Mouse (Mus musculus): ENCODE measurements around the gene Drg1.

Drg1 gene

GRCm38 (mm10) chr11:3266079-3266685 lies at the start of gene Drg1:
TSS of gene Drg1 (minus strand) at chr11:3266415.
- in situ Hi-C loops (cut with MboI), result loop anchor here (25.0 kb wide), 1 partner anchor 396 kb away; no protein-coding TSS in a partner anchor

- in situ Hi-C loops (cut with MboI), result no loop called here
Measured at GRCm38 (mm10) chr11:3314148-3314547, 47.9 kb upstream of the Drg1 start.

GRCm38 (mm10) chr11:3313294-3313693 lies 47.1 kb upstream of the Drg1 start:
- in situ Hi-C loops (cut with MboI), result no loop called here

GRCm38 (mm10) chr11:3311586-3312347 lies 45.6 kb upstream of the Drg1 start:
- in situ Hi-C loops (cut with MboI), result no loop called here

- in situ Hi-C loops (cut with MboI), result no loop called here
Measured at GRCm38 (mm10) chr11:3310789-3311585, 44.8 kb upstream of the Drg1 start.

GRCm38 (mm10) chr11:3309884-3310283 lies 43.7 kb upstream of the Drg1 start:
- in situ Hi-C loops (cut with MboI), result no loop called here

GRCm38 (mm10) chr11:3307875-3308274 lies 41.7 kb upstream of the Drg1 start:
- in situ Hi-C loops (cut with MboI), result no loop called here

GRCm38 (mm10) chr11:3305821-3306220 lies 39.6 kb upstream of the Drg1 start:
- in situ Hi-C loops (cut with MboI), result no loop called here

- in situ Hi-C loops (cut with MboI), result no loop called here
Measured at GRCm38 (mm10) chr11:3302792-3303191, 36.6 kb upstream of the Drg1 start.

- in situ Hi-C loops (cut with MboI), result no loop called here
Measured at GRCm38 (mm10) chr11:3302385-3302784, 36.2 kb upstream of the Drg1 start.

- in situ Hi-C loops (cut with MboI), result no loop called here
Measured at GRCm38 (mm10) chr11:3301075-3301474, 34.9 kb upstream of the Drg1 start.

GRCm38 (mm10) chr11:3298813-3299185 lies 32.6 kb upstream of the Drg1 start:
- in situ Hi-C loops (cut with MboI), result no loop called here

DNA sequence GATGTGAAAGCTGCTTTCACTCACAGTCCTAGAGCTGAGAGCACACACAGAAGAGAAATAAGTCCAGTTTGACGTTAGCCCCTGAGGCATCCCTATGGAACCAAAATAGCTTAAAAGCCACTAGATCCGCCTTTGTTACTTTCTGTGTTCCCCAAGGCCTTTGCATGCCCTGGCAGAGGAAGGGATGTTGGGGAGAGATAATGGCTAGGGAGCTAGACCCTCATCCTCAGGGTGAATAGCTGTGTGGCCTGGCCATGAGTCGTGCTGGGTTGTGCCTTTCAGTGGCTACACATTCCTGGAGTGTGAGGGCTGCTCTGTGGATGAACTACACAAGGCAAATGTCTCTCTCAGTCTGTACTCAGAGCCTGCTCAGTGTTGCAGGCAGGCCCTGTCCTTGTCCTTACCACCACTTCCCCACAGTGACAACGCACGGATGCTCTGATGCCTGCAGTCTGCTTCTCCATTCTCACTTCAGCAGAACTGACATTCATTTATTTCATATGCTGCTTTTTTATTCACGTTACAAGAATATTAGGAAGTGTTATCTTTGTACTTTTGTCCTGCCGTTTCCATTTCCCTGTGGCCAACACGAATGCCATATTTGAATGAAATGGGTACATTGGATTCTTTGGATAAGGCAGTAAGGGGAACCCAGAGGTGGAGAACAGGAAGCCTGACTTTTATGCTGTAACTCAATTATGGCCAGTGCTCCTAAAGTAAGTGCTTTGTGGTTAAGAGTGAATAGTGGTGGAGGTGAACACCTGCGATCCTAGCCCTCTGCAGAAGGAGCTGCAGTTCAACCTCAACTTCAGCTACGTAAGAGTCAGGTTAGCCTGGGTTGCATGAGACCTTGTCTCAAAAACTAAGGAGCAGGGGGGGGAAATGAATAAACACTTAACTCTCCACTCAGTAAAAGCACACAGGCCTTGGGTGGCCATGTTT lies 31.9 kb upstream of the Drg1 start:
- in situ Hi-C loops (cut with MboI), result no loop called here

- in situ Hi-C loops (cut with MboI), result no loop called here
Measured at GRCm38 (mm10) chr11:3296056-3296455, 29.8 kb upstream of the Drg1 start.

DNA sequence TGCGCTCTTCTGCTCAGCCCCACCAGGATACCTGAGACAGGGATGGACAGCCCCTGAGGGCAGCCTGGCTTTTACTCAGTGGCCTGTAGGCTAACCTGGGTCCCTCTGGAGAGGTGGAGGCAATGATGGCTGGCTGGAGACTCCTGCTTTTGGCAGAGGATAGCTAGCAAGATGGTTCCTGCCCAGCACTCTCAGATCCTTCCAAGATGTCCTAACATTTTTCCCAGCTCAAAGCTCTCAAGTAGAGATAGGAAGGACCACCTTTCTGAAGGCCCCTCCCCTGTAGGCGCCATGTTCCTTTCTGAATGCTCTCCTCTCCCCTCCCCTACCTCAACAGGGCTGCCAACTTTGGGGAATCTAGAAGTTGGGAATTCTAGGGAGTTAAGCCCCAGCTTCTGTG lies 28.4 kb upstream of the Drg1 start:
- in situ Hi-C loops (cut with MboI), result loop anchor here (5.0 kb wide), 1 partner anchor 38 kb away; the partner anchor contains the start of gene Pik3ip1

- in situ Hi-C loops (cut with MboI), result loop anchor here (5.0 kb wide), 1 partner anchor 39 kb away; the partner anchor contains the start of gene Pik3ip1
Measured at GRCm38 (mm10) chr11:3293361-3293760, 27.1 kb upstream of the Drg1 start.

DNA sequence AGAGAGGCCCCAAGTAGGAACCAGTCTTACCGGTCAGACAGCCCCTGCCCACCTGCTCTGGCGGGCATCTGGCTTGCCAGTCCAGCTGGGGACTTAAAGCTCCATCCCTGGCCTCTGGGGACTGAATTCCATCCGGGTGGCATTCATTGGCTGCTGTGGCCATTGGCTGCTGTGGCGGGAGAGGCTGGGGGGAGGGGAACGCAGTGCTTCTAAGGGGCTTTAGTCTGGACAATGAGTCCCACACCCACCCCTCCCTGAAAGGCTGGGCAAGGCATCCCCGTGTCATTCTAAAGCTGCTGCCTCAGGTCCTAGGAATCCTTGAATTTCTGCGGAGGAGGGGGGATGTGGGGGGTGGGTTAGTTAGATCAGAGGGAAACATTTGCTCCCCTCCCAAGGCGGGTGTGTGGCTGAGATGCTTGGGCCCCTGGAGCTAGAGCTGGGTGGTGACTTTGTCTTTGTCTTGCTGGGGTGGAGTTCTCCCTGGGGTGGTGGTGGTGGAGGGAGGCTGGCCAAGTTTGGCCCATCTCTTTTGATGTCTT lies 26.6 kb upstream of the Drg1 start:
- in situ Hi-C loops (cut with MboI), result loop anchor here (5.0 kb wide), 1 partner anchor 40 kb away; the partner anchor contains the start of gene Pik3ip1

DNA sequence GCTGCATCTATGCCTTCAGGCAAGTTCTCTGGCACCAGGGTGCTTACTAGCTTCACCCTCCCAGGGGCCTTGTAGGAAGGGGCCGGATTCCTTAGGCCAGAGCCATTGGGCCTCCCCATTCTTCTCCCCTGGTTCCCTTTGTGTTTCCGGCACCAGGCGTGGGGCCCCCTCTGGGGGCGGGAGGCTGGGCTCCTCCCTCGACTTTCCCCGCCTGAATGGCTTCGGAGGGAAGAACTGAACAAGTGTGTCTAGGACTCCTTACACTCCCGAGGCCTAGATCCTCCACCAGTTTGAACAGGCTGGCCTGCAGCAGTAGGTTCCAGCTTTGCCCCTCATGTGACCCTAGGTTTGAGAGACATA lies 25.8 kb upstream of the Drg1 start:
- in situ Hi-C loops (cut with MboI), result loop anchor here (5.0 kb wide), 1 partner anchor 40 kb away; the partner anchor contains the start of gene Pik3ip1

GRCm38 (mm10) chr11:3291311-3292061 lies 25.3 kb upstream of the Drg1 start:
- in situ Hi-C loops (cut with MboI), result loop anchor here (5.0 kb wide), 1 partner anchor 41 kb away; the partner anchor contains the start of gene Pik3ip1
